Mouse (Mus musculus): ENCODE measurements around the gene Exoc4. TPM values are rescaled to one million over a fixed set of nuclear protein-coding genes. Genes with fewer than 3 reads are reported as not detected.

Exoc4 gene
- total and polyA plus RNA-seq, 3 experiments, result 31.2 to 46.4 (median 41.9) TPM

GRCm38 (mm10) chr6:33401161-33401560 is 152.3 kb downstream of the Exoc4 start:
- H3K27me3 ChIP-seq (replicated peaks), result no peaks in the 10 kb centered on the region
- H3K4me1 ChIP-seq (ENCODE audit: control insufficient read depth in 1 of 2, insufficient read depth in 2 of 2), result peaks cover 8 to 23% of the 10 kb centered on the region in 2 experiments
- H3K36me3 ChIP-seq (replicated peaks in 1 of 2; ENCODE audit: control insufficient read depth in 1 of 2, insufficient read depth in 1 of 2, low read length in 1 of 2), result no peaks in the 10 kb centered on the region
- no peak overlapping the region for H3K4me3 ChIP-seq (replicated peaks in 1 of 3; ENCODE audit: low read depth in 2 of 3, low read length in 2 of 3, poor library complexity in 1 of 3)
- H3K9ac ChIP-seq (ENCODE audit: insufficient read depth, low read depth), result no peak overlapping the region
- H3K79me2 ChIP-seq (replicated peaks; ENCODE audit: control insufficient read depth, extremely low read depth, insufficient read depth, poor library complexity, severe bottlenecking), result no peaks in the 10 kb centered on the region
- no peaks in the 10 kb centered on the region for H3K9me3 ChIP-seq (replicated peaks; ENCODE audit: low read length)
- in situ Hi-C loops (cut with MboI; ENCODE audit: low pct_ligation_motif_present, low pct_unique_long_range_greater_than_20kb, low sequenced_read_pairs) (no loop called here), dilution Hi-C loops (cut with MboI; ENCODE audit: extremely low pct_ligation_motif_present, extremely low pct_unique_long_range_greater_than_20kb, low sequenced_read_pairs) (no loop called here)
- TF ChIP-seq HCFC1 (IDR thresholded peaks at IDR 0.05; ENCODE audit: low read depth, low read length) (no peak), E2F4 (IDR thresholded peaks at IDR 0.05; ENCODE audit: insufficient replicate concordance, low read depth, low read length) (no peak), ETS1 (conservative IDR thresholded peaks at IDR 0.05; ENCODE audit: low read depth, low read length) (peak; percentile 62), IRF4 (IDR thresholded peaks at IDR 0.05; ENCODE audit: low read depth, low read length) (peak; percentile 86), NELFE (IDR thresholded peaks at IDR 0.05; ENCODE audit: low read depth, low read length) (no peak), ZC3H11A (IDR thresholded peaks at IDR 0.05; ENCODE audit: low read depth, low read length) (no peak), ZMIZ1 (IDR thresholded peaks at IDR 0.05; ENCODE audit: low read depth, low read length) (no peak), RCOR1 (conservative IDR thresholded peaks at IDR 0.05; ENCODE audit: low read depth, low read length) (no peak; the same call in 1 of the 2 replicates), RAD21 (IDR thresholded peaks at IDR 0.05; ENCODE audit: low read depth, low read length) (no peak), CHD2 (IDR thresholded peaks at IDR 0.05; ENCODE audit: low read length) (no peak), GABPA (IDR thresholded peaks at IDR 0.05; ENCODE audit: insufficient replicate concordance, low read depth, low read length) (no peak), CTCF (conservative IDR thresholded peaks at IDR 0.05 in 1 of 2, IDR thresholded peaks at IDR 0.05 in 1 of 2; ENCODE audit: low read depth in 2 of 2, low read length in 2 of 2) (no peak), PAX5 (IDR thresholded peaks at IDR 0.05; ENCODE audit: low read length) (no peak), KAT2A (IDR thresholded peaks at IDR 0.05; ENCODE audit: insufficient replicate concordance, low read length) (no peak), ELF1 (IDR thresholded peaks at IDR 0.05; ENCODE audit: low read depth, low read length) (no peak), USF1 (IDR thresholded peaks at IDR 0.05; ENCODE audit: low read depth, low read length) (peak; percentile 62), MXI1 (IDR thresholded peaks at IDR 0.05; ENCODE audit: low read depth, low read length) (no peak), UBTF (IDR thresholded peaks at IDR 0.05; ENCODE audit: low read depth, low read length) (no peak), POLR2A (IDR thresholded peaks at IDR 0.05; ENCODE audit: low read depth, low read length) (no peak), NRF1 (IDR thresholded peaks at IDR 0.05; ENCODE audit: low read depth, low read length) (no peak), ZNF384 (IDR thresholded peaks at IDR 0.05; ENCODE audit: low read depth, low read length) (no peak), CHD1 (IDR thresholded peaks at IDR 0.05; ENCODE audit: low read depth, low read length) (no peak), JUND (conservative IDR thresholded peaks at IDR 0.05; ENCODE audit: low read depth, low read length) (no peak), POLR2AphosphoS2 (IDR thresholded peaks at IDR 0.05; ENCODE audit: low read depth, low read length) (no peak), TCF12 (IDR thresholded peaks at IDR 0.05; ENCODE audit: low read depth, low read length) (peak; percentile 26; the same call in 1 of the 2 replicates), MEF2A (IDR thresholded peaks at IDR 0.05; ENCODE audit: borderline replicate concordance, low read depth, low read length) (no peak), MYC (IDR thresholded peaks at IDR 0.05; ENCODE audit: low read depth, low read length) (peak; percentile 68), SMC3 (IDR thresholded peaks at IDR 0.05; ENCODE audit: low read depth, low read length) (no peak), JUN (IDR thresholded peaks at IDR 0.05; ENCODE audit: insufficient read depth, low read depth, low read length) (no peak), BHLHE40 (IDR thresholded peaks at IDR 0.05; ENCODE audit: low read depth, low read length) (peak; percentile 98), MAX (IDR thresholded peaks at IDR 0.05; ENCODE audit: low read length) (peak; percentile 86), EP300 (IDR thresholded peaks at IDR 0.05; ENCODE audit: low read length) (peak; percentile 75), ZKSCAN1 (IDR thresholded peaks at IDR 0.05; ENCODE audit: borderline replicate concordance, low read depth, low read length) (no peak), SIN3A (IDR thresholded peaks at IDR 0.05; ENCODE audit: low read length) (no peak), TBP (conservative IDR thresholded peaks at IDR 0.05; ENCODE audit: low read depth, low read length) (no peak), MAZ (IDR thresholded peaks at IDR 0.05; ENCODE audit: low read depth, low read length) (no peak), MAFK (IDR thresholded peaks at IDR 0.05; ENCODE audit: insufficient replicate concordance, low read length) (0 out of 2 replicates have a peak, but pooled peaks have one; percentile 18), USF2 (conservative IDR thresholded peaks at IDR 0.05; ENCODE audit: low read depth, low read length) (peak; percentile 65)
- H3K27ac ChIP-seq (ENCODE audit: insufficient read depth, low read depth), result no peak overlapping the region
- DNase-seq (ENCODE audit: extremely low read depth), result peak; percentile 74
- H3K4me2 ChIP-seq (ENCODE audit: insufficient read depth, low read depth, poor library complexity, severe bottlenecking), result no peak overlapping the region
